Mouse (Mus musculus) neural tube, embryonic 15.5 days (tissue): ENCODE data around the gene Ccdc88c. TPM values are rescaled to one million over a fixed set of nuclear protein-coding genes. Genes with fewer than 3 reads are reported as not detected.

Source experiments
- ATAC-seq: fragments of 200-750 bp; cut with Nextera tagmentation; 2 replicates; pipeline ENCODE4 v1.8.0; 2017; ENCODE audit warnings: mild to moderate bottlenecking, moderate TSS enrichment, moderate library complexity; ENCODE audit not compliant: low FRiP score
- H3K27ac ChIP-seq: fragments of 300-500 bp; sonication (generic); replicated peaks from 2 replicates; pipeline ENCODE4 v1.5.1; 2015; ENCODE audit warnings: mild to moderate bottlenecking, inconsistent platforms
- H3K27me3 ChIP-seq: fragments of 300-500 bp; sonication (generic); replicated peaks from 2 replicates; pipeline ENCODE4 v1.6.1; 2015; ENCODE audit warnings: inconsistent platforms
- H3K36me3 ChIP-seq: fragments of 300-500 bp; sonication (generic); 2 replicates; pipeline ENCODE4 v1.6.1; 2015; ENCODE audit warnings: inconsistent platforms
- H3K4me1 ChIP-seq: fragments of 300-500 bp; sonication (generic); 2 replicates; pipeline ENCODE4 v1.6.1; 2015; ENCODE audit warnings: inconsistent platforms
- H3K4me2 ChIP-seq: fragments of 300-500 bp; sonication (generic); 2 replicates; pipeline ENCODE4 v1.6.1; 2015; ENCODE audit warnings: inconsistent platforms, mild to moderate bottlenecking, moderate library complexity
- H3K4me3 ChIP-seq: fragments of 300-500 bp; sonication (generic); replicated peaks from 2 replicates; pipeline ENCODE4 v1.5.1; 2015; ENCODE audit warnings: mild to moderate bottlenecking, inconsistent platforms
- H3K9ac ChIP-seq: fragments of 300-500 bp; sonication (generic); replicated peaks from 2 replicates; pipeline ENCODE4 v1.6.1; 2015; ENCODE audit warnings: mild to moderate bottlenecking, inconsistent platforms
- H3K9me3 ChIP-seq: fragments of 300-500 bp; sonication (generic); replicated peaks from 2 replicates; pipeline ENCODE4 v1.6.1; 2016; ENCODE audit warnings: inconsistent platforms
- WGBS: fragments of 180-500 bp; shearing (Covaris S2); methylation state at CpG from one replicate; pipeline ENCODE4 v1.1.7; 2015; ENCODE audit warnings: mixed read lengths; 5-methylcytosine and 5-hydroxymethylcytosine counted together
- polyA plus RNA-seq: library from polyadenylated mRNA; unstranded; fragments of >200 nt; fragmentation: Nextera tagmentation; extraction: Ambion mirVana; gene quantifications from 2 replicates; pipeline ENCODE4 v1.2.1, GENCODE M21; 2015

Gene Ccdc88c
- polyA plus RNA-seq, 1 experiment from 2014 or later = 9.6 TPM

- H3K9me3 ChIP-seq = no peaks in the 10 kb centered on the region
- H3K4me2 ChIP-seq = no peak overlapping the region
- no peaks in the 10 kb centered on the region for H3K36me3 ChIP-seq
- no peaks in the 10 kb centered on the region; the same call in 1 of the 2 replicates for H3K27me3 ChIP-seq
- WGBS = 48% methylated on average over 12 of the region's 12 CpGs
- H3K9ac ChIP-seq = no peak overlapping the region
- no peak overlapping the region for H3K27ac ChIP-seq
- no peak overlapping the region for H3K4me3 ChIP-seq
- H3K4me1 ChIP-seq = peaks cover 7% of the 10 kb centered on the region
- ATAC-seq = no peak
Observed at GRCm38 (mm10) chr12:100887801-100888258, 141.0 kb downstream of the Ccdc88c start.

DNA sequence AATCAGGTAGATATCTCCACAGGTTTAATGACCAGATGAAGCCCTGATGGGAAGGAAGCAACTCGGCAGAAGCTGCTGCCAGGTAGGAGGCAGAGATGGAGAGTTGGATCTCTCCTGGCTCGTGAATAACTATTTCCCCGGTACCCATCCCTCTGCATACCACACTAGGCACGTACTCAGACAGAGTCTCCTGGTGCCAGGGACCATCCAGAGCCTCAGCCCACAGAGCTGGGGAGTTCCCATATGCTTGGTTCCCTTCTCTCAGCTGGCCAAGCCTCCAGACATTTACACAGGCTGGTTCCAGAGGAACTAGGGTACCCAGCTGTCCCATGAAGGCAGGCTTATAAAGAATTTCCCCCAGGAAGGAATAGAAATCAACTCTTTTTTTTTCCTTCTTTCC is 142.0 kb downstream of the Ccdc88c start:
- no peak for ATAC-seq
- WGBS = 82% methylated on average over 4 of the region's 4 CpGs
- Histone ChIP-seq H3K4me3 (no peak overlapping the region), H3K4me2 (no peak overlapping the region), H3K36me3 (no peaks in the 10 kb centered on the region), H3K27me3 (no peaks in the 10 kb centered on the region; the same call in 1 of the 2 replicates), H3K27ac (no peak overlapping the region), H3K9ac (no peak overlapping the region), H3K9me3 (no peaks in the 10 kb centered on the region), H3K4me1 (peaks cover 7% of the 10 kb centered on the region)

- Histone ChIP-seq H3K27me3 (no peaks in the 10 kb centered on the region; the same call in 1 of the 2 replicates), H3K4me3 (no peak overlapping the region), H3K27ac (no peak overlapping the region), H3K36me3 (no peaks in the 10 kb centered on the region), H3K4me1 (peaks cover 7% of the 10 kb centered on the region), H3K4me2 (no peak overlapping the region), H3K9me3 (no peaks in the 10 kb centered on the region), H3K9ac (no peak overlapping the region)
- 94% methylated on average over 3 of the region's 3 CpGs for WGBS
- no peak for ATAC-seq
Observed at GRCm38 (mm10) chr12:100885585-100885984, 143.3 kb downstream of the Ccdc88c start.

GRCm38 (mm10) chr12:100883168-100883567 is 145.7 kb downstream of the Ccdc88c start:
- no peaks in the 10 kb centered on the region for H3K36me3 ChIP-seq
- H3K27ac ChIP-seq = no peak overlapping the region
- H3K9ac ChIP-seq = no peak overlapping the region
- no peaks in the 10 kb centered on the region for H3K9me3 ChIP-seq
- H3K27me3 ChIP-seq = no peaks in the 10 kb centered on the region; the same call in 1 of the 2 replicates
- H3K4me1 ChIP-seq = peaks cover 6% of the 10 kb centered on the region
- H3K4me2 ChIP-seq = no peak overlapping the region
- H3K4me3 ChIP-seq = no peak overlapping the region
- ATAC-seq = no peak
- WGBS = 77% methylated on average over 7 of the region's 7 CpGs

- WGBS = 92% methylated on average over 16 of the region's 16 CpGs
Observed at GRCm38 (mm10) chr12:100878556-100878955, 150.3 kb downstream of the Ccdc88c start.

GRCm38 (mm10) chr12:100877936-100878335 is 150.9 kb downstream of the Ccdc88c start:
- Histone ChIP-seq H3K9me3 (no peaks in the 10 kb centered on the region), H3K4me3 (no peak overlapping the region), H3K4me1 (no peaks in the 10 kb centered on the region), H3K4me2 (no peak overlapping the region), H3K9ac (no peak overlapping the region), H3K36me3 (no peaks in the 10 kb centered on the region), H3K27ac (no peak overlapping the region), H3K27me3 (no peaks in the 10 kb centered on the region)
- ATAC-seq = no peak
- 88% methylated on average over 6 of the region's 6 CpGs for WGBS

More at GRCm38 (mm10) chr12:100878556-100878955, 150.3 kb downstream of the Ccdc88c start:
- no peak for ATAC-seq
- H3K36me3 ChIP-seq = no peaks in the 10 kb centered on the region
- no peaks in the 10 kb centered on the region for H3K4me1 ChIP-seq
- no peak overlapping the region for H3K9ac ChIP-seq
- no peak overlapping the region for H3K4me2 ChIP-seq
- no peak overlapping the region for H3K4me3 ChIP-seq
- H3K27ac ChIP-seq = no peak overlapping the region
- no peaks in the 10 kb centered on the region for H3K27me3 ChIP-seq
- H3K9me3 ChIP-seq = no peaks in the 10 kb centered on the region

DNA sequence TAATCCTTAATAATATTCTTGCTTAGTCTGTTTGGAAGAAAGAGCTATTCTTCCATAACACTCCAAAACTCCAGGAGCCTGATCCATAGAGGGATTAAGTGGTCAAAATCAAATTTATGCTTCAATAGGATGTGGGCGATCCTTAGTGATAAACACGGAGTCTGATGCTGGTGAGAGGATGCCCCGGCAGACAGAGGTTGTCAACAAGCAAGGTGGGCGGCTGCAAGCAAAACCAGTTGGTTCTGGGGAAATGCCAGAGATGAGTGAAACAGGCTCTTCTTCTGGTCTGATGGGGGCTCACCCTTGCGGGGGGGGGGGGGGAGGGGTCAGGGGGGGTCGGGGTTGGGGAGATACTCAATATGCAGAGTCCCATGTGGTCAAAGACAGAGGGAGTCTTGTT is 152.9 kb downstream of the Ccdc88c start:
- no peak overlapping the region for H3K27ac ChIP-seq
- no peak overlapping the region for H3K9ac ChIP-seq
- no peaks in the 10 kb centered on the region for H3K9me3 ChIP-seq
- H3K27me3 ChIP-seq = no peaks in the 10 kb centered on the region
- no peak overlapping the region for H3K4me3 ChIP-seq
- no peak for ATAC-seq
- 79% methylated on average over 5 of the region's 6 CpGs for WGBS
- H3K36me3 ChIP-seq = no peaks in the 10 kb centered on the region
- no peaks in the 10 kb centered on the region for H3K4me1 ChIP-seq
- no peak overlapping the region for H3K4me2 ChIP-seq

DNA sequence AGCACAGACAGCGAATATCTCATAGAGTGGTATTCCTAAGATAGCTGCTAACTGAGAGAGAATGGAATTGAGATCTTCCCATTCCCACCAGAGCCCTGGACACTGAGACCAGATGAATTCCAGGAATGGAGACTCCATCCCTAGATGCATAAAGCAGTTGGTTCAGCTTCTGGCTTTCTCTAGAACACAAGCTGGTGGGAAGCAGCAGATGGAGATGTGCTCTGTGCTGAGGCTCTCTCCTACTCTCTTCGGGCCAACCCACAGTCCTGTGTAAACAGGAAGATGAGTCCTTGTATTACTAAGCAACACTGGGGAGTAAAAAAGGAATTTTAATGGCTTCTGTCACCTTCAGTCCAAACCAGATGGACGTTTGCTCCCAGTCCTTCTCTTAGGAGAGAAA is 153.3 kb downstream of the Ccdc88c start:
- H3K4me1 ChIP-seq = no peaks in the 10 kb centered on the region
- WGBS = 61% methylated on average over 3 of the region's 3 CpGs
- H3K9me3 ChIP-seq = no peaks in the 10 kb centered on the region
- H3K9ac ChIP-seq = no peak overlapping the region
- H3K27me3 ChIP-seq = no peaks in the 10 kb centered on the region
- no peak overlapping the region for H3K27ac ChIP-seq
- no peak overlapping the region for H3K4me3 ChIP-seq
- no peaks in the 10 kb centered on the region for H3K36me3 ChIP-seq
- H3K4me2 ChIP-seq = no peak overlapping the region
- no peak for ATAC-seq

DNA sequence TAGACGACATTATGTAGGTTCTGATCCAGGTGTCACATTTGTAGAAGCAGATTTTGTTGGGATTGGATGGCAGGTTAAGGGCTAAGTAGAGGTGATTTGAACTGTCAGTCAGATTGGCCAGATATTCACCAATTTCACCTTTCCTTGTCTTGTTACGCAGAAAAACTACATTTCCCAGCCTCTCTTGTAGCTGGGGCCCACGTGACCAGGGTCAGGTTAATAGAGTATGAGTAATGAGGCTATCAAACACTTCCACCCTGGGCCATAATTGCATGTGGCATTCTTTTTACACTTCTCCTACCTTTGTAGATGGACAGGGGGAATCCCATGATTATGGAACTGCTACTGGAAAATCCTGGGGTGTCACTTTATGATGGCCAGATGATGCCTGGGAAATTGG is 155.2 kb downstream of the Ccdc88c start:
- ATAC-seq = no peak
- no peak overlapping the region for H3K4me3 ChIP-seq
- H3K27ac ChIP-seq = no peak overlapping the region
- H3K4me2 ChIP-seq = no peak overlapping the region
- no peaks in the 10 kb centered on the region for H3K4me1 ChIP-seq
- no peaks in the 10 kb centered on the region for H3K27me3 ChIP-seq
- no peaks in the 10 kb centered on the region for H3K36me3 ChIP-seq
- no peak overlapping the region for H3K9ac ChIP-seq
- WGBS = 76% methylated on average over 3 of the region's 3 CpGs
- no peaks in the 10 kb centered on the region for H3K9me3 ChIP-seq

GRCm38 (mm10) chr12:100871841-100872240 is 157.0 kb downstream of the Ccdc88c start:
- Histone ChIP-seq H3K9me3 (no peaks in the 10 kb centered on the region), H3K27me3 (no peaks in the 10 kb centered on the region), H3K4me2 (no peak overlapping the region), H3K9ac (no peak overlapping the region), H3K4me1 (no peaks in the 10 kb centered on the region), H3K4me3 (no peak overlapping the region), H3K27ac (no peak overlapping the region), H3K36me3 (no peaks in the 10 kb centered on the region)
- 88% methylated on average over 2 of the region's 2 CpGs for WGBS
- ATAC-seq = no peak

GRCm38 (mm10) chr12:100871234-100871633 is 157.6 kb downstream of the Ccdc88c start:
- no peaks in the 10 kb centered on the region for H3K9me3 ChIP-seq
- no peak overlapping the region for H3K4me2 ChIP-seq
- no peaks in the 10 kb centered on the region for H3K27me3 ChIP-seq
- WGBS = 91% methylated on average over 6 of the region's 6 CpGs
- H3K4me1 ChIP-seq = no peaks in the 10 kb centered on the region
- no peak overlapping the region for H3K27ac ChIP-seq
- H3K36me3 ChIP-seq = no peaks in the 10 kb centered on the region
- no peak overlapping the region for H3K9ac ChIP-seq
- H3K4me3 ChIP-seq = no peak overlapping the region
- no peak for ATAC-seq

DNA sequence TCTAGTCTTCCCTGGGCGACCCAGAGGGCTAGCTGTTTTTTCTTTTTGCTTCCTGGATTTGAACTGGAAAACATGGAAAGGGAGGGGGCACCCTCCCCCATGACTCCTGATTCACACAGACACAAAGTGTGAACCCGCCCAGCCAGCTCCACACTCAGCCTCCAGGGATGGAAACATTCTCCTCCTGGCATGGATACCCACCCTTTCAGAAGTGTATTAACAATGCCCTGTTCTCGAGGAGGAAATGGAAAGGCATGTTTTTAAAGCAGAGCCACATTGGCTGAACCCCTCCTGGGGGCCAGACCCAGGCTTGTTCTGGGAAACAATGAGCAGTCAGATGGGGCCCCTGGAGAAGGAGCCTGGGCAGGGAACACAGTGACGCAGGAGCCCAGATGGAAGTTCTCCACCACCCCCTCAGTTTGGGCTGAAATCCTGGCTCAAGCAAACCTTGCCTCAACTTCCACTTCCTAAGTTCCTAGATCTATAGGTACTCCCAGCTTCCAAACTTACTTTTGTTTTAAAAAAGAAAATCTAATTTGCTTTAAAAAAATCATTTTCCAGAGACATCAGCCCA is 160.7 kb downstream of the Ccdc88c start:
- Histone ChIP-seq H3K27me3 (no peaks in the 10 kb centered on the region), H3K4me1 (peaks cover 12% of the 10 kb centered on the region; the same call in 1 of the 2 replicates), H3K27ac (no peak overlapping the region), H3K9ac (no peak overlapping the region), H3K9me3 (no peaks in the 10 kb centered on the region), H3K4me3 (no peak overlapping the region), H3K4me2 (no peak overlapping the region), H3K36me3 (no peaks in the 10 kb centered on the region)
- WGBS = 68% methylated on average over 4 of the region's 4 CpGs
- ATAC-seq = no peak
